Mouse (Mus musculus): ENCODE measurements around the gene Arl6ip6.

- TF ChIP-seq CTCF (IDR thresholded peaks at IDR 0.05; ENCODE audit: low read depth) (no peak), EP300 (optimal IDR thresholded peaks at IDR 0.05) (no peak)
These were observed 22.0 kb downstream of the Arl6ip6 start for GRCm38 (mm10) chr2:53213493-53213892.
